Mouse (Mus musculus): ENCODE data around the gene Cpt1b.

Gene Cpt1b

GRCm38 (mm10) chr15:89425711-89426121 is at the start of gene Cpt1b:
Gene Cpt1b (minus strand): TSS chr15:89425863.
- DNase-seq (ENCODE audit: low read depth, low spot score): no peak

- DNase-seq (ENCODE audit: low read depth, low spot score): no peak
Measured at GRCm38 (mm10) chr15:89475293-89475600, 49.6 kb upstream of the Cpt1b start.

- no peak for DNase-seq (ENCODE audit: low read depth, low spot score)
Measured at GRCm38 (mm10) chr15:89474596-89475292, 49.1 kb upstream of the Cpt1b start.

GRCm38 (mm10) chr15:89473921-89474320 is 48.3 kb upstream of the Cpt1b start:
- DNase-seq (ENCODE audit: low read depth, low spot score): no peak

GRCm38 (mm10) chr15:89473370-89473769 is 47.7 kb upstream of the Cpt1b start:
- no peak for DNase-seq (ENCODE audit: low read depth, low spot score)

- DNase-seq (ENCODE audit: low read depth, low spot score): no peak
Measured at GRCm38 (mm10) chr15:89471476-89471875, 45.8 kb upstream of the Cpt1b start.

- DNase-seq (ENCODE audit: low read depth, low spot score): no peak
Measured at GRCm38 (mm10) chr15:89468577-89468976, 42.9 kb upstream of the Cpt1b start.

GRCm38 (mm10) chr15:89465052-89465451 is 39.4 kb upstream of the Cpt1b start:
- no peak for DNase-seq (ENCODE audit: low read depth, low spot score)

GRCm38 (mm10) chr15:89463334-89464235 is 37.9 kb upstream of the Cpt1b start:
- no peak for DNase-seq (ENCODE audit: low read depth, low spot score)

GRCm38 (mm10) chr15:89462176-89462575 is 36.5 kb upstream of the Cpt1b start:
- DNase-seq (ENCODE audit: low read depth, low spot score): no peak

- no peak for DNase-seq (ENCODE audit: low read depth, low spot score)
Measured at GRCm38 (mm10) chr15:89461321-89461720, 35.7 kb upstream of the Cpt1b start.

GRCm38 (mm10) chr15:89460298-89460697 is 34.6 kb upstream of the Cpt1b start:
- no peak for DNase-seq (ENCODE audit: low read depth, low spot score)

- DNase-seq (ENCODE audit: low read depth, low spot score): no peak
Measured at GRCm38 (mm10) chr15:89459821-89460220, 34.2 kb upstream of the Cpt1b start.

GRCm38 (mm10) chr15:89458942-89459341 is 33.3 kb upstream of the Cpt1b start:
- DNase-seq (ENCODE audit: low read depth, low spot score): no peak

GRCm38 (mm10) chr15:89455642-89456041 is 30.0 kb upstream of the Cpt1b start:
- no peak for DNase-seq (ENCODE audit: low read depth, low spot score)

- DNase-seq (ENCODE audit: low read depth, low spot score): no peak
Measured at GRCm38 (mm10) chr15:89454857-89455256, 29.2 kb upstream of the Cpt1b start.

GRCm38 (mm10) chr15:89453865-89454478 is 28.3 kb upstream of the Cpt1b start, which contains the start of gene Mapk8ip2:
Gene Mapk8ip2 (plus strand): TSS chr15:89453913.
- DNase-seq (ENCODE audit: low read depth, low spot score): no peak

- no peak for DNase-seq (ENCODE audit: low read depth, low spot score)
Measured at GRCm38 (mm10) chr15:89452906-89453864, 27.5 kb upstream of the Cpt1b start.

- DNase-seq (ENCODE audit: low read depth, low spot score): no peak
Measured at GRCm38 (mm10) chr15:89442486-89443070, 16.9 kb upstream of the Cpt1b start.

GRCm38 (mm10) chr15:89435878-89436277 is 10.2 kb upstream of the Cpt1b start:
- DNase-seq (ENCODE audit: low read depth, low spot score): no peak

GRCm38 (mm10) chr15:89434136-89434535 is 8.5 kb upstream of the Cpt1b start:
- no peak for DNase-seq (ENCODE audit: low read depth, low spot score)

Data from c-Kit-negative CD71-positive TER-119-positive erythroid progenitor cells, embryonic 14.5 days (primary cell).